Mouse (Mus musculus) layer of hippocampus, postnatal 10 days (tissue): ENCODE measurements around the gene Col8a2. TPM values are rescaled to one million over a fixed set of nuclear protein-coding genes. Genes with fewer than 3 reads are reported as not detected.
A peak's percentile ranks its signal among the peaks of the same experiment; 100 is the strongest.

Source experiments
- DNase-seq, 2 experiments: peaks; one replicate each; pipeline ENCODE4 v3.0.0; 2021; ENCODE audit warnings: low spot score in 2 of 2
- total RNA-seq, 2 experiments: library from RNA; stranded (reverse); gene quantifications; 2 replicates each; pipeline ENCODE4 v1.2.3; 2021

Gene Col8a2
- total RNA-seq, 2 experiments from 2014 or later = 1.6 to 3.6 TPM

DNA sequence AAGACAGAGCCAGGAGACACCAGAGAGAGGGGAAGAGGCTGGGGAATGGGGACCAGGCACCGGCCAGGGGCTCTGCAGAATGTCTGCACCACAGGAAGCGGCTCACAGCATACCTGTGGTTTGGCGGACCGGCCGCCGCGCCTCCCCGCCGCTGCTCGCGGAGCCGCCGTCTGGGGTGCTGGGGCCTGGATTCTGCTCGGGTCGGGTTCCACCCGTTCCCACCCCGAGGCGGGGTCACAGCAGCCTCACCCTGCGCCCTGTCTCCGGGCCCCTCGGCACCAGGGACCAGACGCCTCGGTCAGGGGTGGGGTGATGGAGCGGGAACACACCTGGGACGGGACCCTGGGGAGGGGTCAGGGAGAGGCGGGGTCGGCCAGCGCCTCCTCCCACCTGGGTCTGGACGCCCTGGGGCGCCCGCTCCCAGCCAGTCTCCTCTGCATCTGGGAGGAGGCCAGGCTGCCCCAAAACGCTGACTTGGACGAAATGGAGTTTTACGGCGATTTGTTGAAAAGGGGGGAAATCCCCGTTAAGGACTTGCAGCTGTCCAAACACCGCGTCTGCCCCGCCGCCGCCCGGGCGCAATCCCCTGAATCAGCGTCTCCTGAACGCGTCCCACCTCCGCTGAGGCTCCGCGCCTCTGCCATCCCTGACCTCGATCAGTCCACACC is 14.5 kb downstream of the Col8a2 start:
- no peak for DNase-seq

DNA sequence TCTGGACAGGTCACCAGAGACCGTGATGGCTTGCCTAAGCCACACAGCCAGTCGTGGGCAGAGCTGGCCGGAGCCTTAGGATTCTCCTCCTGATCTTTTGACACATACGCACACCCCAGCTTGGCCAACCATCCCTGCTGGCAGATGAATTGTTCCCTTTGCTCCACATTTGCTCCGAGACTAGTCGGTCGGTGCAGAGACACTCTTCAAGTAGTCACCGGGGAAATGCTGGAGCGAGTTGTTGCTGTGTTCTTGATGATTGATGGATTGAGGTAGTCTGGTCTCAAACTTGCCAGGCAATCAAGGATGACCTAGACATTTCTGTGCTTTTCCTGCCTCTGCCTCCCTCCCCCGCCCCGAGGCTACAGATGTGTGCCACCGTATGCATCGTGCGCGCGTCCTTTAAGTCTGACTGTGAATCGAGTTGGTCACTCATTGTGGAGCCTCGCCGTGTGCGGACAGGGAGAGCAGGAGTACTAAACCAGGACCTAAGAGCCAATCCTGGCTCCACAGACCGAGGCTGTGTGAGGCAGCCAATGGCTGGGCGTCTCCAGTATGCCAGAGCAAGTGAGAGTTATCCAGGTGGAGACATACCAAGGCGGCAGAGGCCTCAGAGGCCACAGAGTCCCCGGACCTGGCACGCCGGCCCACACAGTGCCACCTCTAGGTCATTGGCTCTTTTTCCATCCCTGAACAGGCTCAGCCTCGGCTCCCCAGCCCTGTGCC is 15.2 kb downstream of the Col8a2 start:
- DNase-seq = no peak

DNA sequence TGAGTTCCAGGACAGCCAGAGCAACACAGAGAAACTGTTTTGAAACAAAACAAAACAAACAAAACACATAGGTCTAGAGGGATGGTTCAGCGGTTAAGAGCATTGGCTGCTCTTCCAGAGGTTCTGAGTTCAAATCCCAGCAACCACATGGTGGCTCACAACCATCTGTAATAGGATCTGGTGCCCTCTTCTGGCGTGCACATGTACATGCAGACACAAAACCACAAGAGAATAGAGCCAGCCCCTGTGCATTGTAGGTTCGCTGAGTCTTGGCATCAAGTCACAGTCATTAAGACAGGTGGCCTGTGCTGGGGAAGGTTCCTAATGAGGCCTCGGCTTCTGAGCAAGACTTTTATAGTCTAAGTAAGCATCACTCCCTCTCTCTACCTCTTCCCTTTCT is 17.3 kb downstream of the Col8a2 start:
- DNase-seq = no peak

DNA sequence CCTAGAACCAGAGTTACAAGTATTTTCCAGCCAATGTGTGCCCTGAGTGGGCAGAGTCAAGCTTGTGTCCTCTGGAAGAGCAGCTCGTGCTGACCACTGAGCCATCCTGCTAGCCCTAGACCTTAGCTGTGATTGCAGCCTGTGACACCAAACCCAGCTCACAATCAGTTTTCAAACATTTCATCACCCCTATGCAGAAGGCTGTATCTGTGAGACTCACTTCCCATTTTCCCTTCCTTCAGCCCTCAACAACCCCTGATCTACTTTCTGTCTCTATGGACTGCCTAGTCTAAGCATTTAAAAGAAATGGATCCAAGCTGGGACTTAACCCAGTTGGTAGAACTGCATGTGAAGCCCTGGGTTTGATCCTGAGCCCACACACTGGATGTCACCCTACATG is 18.8 kb downstream of the Col8a2 start:
- no peak for DNase-seq

DNA sequence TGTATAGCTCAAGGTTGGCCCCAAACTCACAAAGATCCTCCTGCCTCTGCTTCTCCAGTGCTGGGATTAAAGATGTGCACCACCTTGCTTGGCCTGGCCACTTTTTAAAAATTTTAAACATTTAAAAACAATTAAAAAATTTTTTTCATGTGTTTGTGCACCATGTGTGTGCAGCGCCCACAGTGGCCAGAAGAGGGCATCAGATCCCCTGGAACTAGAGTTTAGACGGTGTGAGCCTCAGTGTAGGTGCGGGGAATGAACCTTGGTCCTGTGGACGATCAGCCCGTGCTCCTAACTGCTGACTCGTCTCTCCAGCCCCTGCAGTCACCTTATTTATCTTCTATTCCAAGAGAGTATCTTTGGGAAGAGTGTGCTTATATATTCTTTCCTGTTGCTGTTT is 19.5 kb downstream of the Col8a2 start:
- no peak for DNase-seq

DNA sequence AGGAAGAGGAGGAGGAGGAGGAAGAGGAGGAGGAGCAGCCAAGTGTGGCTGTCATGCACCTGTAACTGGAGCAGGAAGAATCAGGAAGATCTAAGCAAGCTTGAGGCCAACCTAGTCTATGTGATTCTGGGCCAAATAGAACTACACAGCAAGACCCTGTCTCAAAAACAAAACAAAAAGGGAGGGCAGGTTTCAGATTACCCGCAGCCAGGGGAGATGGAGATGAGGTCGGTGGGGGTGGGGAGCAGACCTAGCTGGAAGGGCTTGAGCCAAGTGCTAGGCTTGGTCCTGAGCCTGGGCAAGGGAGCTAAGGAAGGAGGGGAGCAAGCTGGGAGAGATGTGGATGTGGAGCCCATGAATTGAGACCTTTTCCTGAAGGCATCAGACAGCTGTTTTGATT is 20.2 kb downstream of the Col8a2 start:
- no peak for DNase-seq

DNA sequence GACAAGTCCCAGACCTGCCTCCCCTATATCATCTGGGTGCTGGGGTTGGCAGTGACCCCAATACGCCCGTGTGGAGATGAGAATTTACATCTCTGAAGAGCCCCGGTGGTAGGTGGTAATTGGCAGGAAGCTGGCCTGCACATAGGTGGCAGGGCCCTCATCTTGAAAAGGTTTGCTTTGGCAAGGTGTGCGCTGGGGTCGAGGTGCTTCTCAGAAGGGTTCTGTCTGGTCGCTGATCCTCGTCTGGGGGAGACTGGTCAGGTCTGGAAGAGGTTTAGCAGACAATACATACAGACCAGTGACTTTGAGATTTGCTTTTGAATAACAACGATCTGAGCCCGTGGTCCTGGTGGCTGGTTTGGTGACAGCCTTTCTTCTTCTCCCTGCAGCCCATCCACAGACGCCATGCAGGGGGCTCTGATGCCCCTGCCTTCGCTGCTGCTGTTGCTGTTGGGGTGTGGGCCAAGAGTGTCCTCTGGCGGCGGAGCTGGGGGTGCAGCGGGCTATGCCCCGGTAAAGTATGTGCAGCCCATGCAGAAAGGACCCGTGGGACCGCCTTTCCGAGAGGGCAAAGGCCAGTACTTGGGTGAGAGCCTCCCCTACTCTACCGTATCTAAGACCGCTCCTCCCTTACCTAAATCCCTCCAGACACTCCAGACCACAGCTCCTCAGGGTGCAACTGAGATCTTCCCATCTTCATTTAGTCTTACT is 22.8 kb downstream of the Col8a2 start:
- DNase-seq = peak; percentile 43 to 58

DNA sequence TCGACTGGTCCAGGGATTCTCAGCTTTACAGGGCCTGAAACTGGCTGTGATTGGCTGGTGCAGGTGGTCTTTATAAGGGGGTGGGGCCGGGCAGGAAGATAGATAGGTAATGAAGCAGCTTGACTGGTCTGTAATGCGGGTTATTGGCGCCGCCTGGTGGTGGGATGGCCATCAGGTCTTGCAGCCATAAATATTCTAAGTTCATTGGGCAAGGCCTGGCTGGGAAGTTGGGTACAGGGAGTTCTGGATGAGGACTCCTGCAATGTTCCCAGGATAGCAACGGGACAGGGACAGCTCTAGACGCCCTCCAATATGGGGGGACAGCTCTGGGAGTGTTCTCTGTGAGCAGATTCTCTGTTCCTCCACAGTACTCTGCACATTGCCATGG is 23.3 kb downstream of the Col8a2 start:
- peak; percentile 91 to 95 for DNase-seq

DNA sequence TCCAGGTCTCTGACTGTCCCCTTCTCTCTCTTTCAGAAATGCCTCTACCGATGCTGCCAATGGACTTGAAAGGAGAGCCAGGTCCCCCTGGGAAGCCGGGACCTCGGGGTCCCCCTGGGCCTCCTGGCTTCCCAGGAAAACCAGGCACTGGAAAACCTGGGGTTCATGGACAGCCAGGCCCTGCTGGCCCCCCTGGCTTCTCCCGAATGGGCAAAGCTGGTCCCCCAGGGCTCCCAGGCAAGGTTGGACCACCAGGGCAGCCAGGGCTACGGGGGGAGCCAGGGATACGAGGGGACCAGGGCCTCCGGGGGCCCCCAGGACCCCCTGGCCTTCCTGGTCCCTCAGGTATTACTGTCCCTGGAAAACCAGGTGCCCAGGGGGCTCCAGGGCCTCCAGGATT is 23.8 kb downstream of the Col8a2 start:
- no peak for DNase-seq

DNA sequence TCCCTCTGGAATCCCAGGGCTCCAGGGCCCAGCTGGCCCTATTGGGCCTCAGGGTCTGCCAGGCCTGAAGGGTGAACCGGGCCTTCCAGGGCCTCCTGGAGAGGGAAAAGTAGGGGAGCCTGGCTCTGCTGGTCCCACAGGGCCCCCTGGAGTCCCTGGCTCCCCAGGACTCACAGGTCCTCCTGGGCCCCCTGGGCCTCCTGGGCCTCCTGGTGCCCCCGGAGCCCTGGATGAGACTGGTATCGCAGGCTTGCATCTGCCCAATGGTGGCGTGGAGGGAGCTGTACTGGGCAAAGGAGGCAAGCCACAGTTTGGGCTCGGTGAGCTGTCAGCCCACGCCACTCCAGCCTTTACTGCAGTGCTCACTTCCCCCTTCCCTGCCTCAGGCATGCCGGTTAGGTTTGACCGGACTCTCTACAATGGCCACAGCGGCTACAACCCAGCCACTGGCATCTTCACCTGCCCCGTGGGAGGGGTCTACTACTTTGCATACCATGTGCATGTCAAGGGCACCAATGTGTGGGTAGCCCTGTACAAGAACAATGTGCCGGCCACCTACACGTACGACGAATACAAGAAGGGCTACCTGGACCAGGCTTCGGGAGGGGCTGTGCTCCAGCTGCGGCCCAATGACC is 25.1 kb downstream of the Col8a2 start:
- no peak for DNase-seq

DNA sequence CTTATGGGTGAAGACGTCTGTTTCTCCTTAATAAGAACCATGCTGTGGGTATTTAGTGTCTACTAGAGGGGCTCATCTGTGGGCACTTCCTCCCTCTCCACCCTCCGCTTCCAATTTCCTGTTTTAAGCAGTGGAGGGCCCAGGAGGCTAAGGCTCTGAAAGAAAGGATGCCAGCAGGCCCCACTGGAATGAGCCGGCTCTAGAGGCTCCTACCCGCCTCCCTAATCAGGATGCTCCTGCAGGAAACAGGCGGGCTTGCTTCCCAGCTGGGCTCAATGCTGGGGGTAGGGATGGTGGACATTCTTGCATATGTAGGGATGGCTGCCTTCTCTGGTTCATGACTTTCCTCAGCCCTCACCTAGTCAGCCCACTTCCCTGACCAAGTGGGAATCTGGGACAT is 26.6 kb downstream of the Col8a2 start:
- DNase-seq = no peak

DNA sequence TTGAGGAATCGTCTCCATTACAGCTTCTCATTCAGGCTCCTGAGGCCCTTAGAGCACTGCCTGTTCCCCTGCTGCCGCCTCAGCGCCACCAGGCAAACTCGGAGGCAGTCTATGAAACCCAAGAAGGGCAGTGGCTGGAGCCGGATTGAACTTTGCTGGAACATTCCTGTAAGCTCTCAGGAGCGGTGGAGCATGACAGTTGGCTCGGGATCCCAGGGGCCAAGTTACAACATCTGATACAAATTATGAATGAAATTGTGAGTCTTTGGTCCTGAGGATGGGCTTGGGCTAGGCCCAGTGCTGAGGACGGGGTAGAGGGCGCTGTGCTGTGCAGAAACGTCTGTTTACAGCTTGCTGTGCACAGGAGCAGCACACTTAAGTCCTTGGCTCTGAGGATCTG is 27.8 kb downstream of the Col8a2 start:
- no peak for DNase-seq

DNA sequence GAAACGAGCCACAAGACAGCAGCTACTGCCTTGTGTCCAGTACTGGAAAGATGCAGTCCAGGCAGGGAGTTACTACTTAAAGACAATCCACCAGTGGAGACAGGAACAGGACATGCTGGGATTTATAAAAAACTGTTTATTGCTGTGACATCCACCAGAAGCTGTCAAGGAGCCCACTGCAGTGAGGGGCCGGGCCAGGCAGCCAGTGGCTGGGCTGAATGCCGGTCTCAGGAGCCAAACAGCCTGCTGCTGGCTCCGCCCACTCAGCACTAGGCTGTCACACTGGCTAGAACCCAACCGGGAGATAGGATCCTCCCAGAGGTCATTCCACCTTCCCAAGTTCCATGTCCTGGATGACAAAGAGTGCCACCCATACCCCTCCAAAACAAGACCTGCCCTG is 29.3 kb downstream of the Col8a2 start:
- peak in 1 of 2 experiments; percentile 37 for DNase-seq

DNA sequence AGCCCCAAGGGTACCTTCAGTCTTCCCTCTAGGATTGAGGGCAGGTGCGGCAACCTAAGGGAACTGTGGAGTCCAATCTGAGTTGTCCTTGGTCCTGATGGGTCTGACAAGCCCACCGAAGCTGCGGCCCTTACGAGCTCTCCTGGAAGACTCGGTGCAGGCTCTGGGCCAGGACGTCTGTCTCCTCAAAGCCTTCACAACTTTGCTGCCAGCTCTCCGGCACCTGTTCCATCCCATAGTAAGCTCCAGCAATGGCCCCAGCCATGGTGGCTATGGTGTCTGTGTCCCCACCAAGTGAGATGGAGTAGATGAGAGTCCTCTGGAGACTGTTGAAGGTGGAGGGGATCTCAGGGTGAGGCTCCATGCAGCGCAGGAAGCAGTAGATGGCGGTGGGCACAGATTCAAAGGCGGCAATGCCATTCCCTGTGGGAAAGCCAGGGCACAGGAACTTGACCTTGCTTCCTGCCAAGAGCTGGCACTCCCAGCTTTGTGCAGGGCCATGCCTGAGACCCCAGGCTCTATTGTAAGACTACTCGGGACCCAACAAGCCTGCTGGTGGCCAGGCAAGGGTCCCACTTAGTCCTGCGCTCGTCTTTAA is 29.9 kb downstream of the Col8a2 start:
- DNase-seq = peak in 1 of 2 experiments; percentile 9

DNA sequence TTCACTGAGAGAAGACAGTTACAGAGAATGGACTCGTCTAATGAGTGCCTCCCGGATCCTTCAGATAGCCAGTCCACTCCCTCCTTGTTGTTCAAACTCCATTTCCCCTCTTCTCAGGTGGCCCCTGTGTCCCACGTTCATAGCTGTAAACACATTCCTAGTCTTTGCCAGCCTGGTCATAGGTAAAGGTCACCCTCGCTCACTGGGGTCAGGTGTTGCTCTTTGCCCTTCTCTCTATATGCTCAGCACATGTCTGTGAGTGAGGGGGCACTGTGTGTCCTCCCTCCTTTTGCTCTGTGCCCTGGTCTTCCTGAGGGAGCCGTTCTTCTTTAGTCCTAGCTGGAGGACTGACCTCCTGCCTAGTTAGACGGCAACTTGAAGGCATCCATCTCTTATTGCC is 33.2 kb downstream of the Col8a2 start:
- DNase-seq = no peak

DNA sequence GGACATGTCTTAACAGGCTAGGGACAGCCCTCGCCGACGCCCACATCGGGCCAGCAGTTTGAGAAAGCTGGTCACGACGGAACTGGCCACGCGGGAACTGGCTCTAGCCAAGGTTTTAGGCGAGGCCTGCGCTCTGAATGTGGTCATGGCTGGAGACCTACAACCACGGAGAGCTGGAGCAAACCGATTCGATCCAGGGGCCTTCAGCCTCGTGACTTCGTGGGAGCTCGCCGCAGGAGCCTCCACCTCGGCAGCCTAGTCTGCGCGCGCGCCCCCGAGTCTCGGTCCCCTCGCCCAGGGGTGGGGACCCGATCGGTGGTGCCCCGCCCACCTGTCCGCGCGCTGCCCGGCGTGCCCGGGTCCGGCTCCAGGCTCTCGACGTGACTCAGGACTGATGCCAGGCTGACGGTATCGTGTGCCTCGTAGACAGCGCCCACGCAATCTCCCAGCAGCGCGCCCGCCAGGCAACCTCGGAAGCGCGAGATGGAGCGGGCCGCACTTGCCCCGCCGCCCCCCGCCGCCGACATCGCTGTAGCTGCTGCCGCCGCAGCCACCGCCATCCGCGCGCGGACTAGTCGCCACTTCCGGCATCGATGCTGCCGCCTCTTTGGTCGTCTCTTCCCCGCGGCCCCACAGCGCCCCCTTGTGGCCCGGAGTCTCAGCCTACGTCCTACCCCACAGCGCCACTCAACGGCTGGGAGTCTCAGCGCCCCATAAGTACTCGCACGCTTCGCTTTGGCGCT is 34.7 kb downstream of the Col8a2 start, which contains the start of gene Adprhl2:
TSS of gene Adprhl2 (minus strand) at position 593 of the 743 bp plus-strand sequence.
- DNase-seq = peak; percentile 100

DNA sequence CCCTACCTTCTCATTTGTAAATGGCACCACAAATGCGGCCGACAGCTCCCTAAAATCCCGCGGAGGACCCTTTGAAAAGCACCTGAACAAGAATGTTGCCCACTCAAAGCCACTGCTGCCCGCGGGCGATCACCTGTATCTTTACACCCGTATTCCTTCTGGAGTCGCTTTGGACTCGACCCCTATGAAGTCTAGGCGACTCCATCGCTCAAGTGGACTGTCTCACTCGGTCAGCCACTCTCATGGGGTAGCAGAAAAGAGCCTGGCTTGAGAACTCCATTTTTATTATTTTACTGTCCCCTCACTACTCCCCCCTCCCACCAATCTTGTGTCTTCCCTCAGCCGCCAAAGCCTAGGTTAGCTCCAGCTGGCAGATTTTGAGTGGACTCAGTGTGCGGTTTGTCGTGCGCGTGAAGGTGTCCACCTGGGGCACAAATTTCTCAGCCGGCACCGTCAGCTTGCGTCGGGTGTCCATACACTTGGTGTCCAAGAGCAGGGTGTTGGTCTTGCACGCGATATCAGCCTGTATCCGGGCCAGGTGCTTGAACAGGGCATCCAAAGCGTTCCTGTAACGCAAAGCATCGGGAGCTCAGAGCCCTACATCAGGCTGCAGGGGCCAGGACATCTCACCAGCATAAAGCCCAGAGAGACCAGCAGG is 35.4 kb downstream of the Col8a2 start:
- DNase-seq = peak in 1 of 2 experiments; percentile 19

DNA sequence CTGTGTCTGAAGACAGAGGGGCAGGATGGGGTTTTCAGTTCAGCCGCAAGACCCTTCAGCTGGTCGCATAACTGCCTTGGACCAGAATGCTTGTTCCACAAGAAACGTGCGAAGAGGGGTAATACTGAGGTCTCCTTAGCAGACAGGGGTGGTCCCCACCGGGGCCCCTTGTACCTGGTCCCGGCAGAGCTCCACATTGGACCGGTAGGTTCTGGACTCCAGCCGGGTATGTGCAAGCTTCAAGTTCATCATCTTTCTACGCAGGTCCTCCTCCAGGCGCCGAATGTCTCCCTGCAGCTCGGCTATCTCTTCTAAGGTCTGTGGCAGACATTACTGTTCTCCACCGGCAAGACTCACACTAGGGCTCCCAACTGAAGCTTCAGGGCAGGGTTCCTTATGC is 36.1 kb downstream of the Col8a2 start:
- no peak for DNase-seq

DNA sequence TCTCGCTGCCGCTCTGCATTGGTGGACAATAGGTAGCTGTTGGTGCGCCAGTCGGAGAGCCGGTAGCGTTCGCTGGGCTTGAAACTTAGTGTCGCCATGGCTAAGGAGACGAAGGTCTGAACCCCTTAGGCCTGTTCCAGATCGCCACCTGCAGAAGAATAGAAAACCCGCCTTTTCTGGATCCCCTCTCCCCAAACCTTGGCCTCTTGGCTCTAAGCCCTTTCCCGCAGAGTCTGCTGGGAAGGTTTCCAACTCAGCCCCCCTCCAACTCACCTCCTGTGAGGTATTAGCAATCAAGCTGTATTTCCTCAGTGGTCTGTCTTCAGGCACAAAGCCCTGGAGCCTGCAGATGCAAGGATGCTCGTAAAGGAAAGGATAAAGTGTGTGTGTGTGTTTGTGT is 38.3 kb downstream of the Col8a2 start:
- no peak for DNase-seq

DNA sequence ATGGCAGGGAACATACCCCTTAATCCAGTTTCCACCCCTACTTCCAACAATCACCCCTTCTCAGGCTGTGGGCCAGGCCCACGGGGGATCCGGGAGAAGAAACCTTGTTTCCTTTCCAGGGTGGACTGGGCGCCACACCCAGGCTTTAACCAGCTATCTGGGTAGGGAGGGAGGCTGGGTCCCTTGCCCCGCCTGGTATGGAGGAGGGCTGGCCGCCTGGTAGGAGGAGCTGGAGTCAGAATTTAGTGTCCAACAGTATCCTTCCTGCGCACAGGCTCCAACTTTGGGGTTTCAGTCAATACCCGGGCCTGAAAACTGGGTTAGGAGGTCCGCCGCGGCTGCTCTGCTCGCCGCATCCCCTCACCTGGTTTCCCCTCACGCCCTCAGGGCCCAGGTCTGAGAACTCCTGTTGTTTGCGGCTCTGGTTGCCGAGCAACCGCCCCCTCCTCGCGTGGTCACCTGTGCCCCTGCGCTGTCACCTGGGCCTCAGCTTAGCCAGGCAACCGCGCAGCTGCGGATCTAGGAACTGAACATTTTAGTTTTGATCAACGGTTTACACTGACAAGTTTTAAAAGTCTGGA is 38.8 kb downstream of the Col8a2 start, which contains the start of gene Tekt2:
TSS of gene Tekt2 (minus strand) at position 408 of the 581 bp plus-strand sequence.
- peak in 1 of 2 experiments; percentile 20 for DNase-seq
